Mouse (Mus musculus): Measurements from ENCODE around the gene Ulk3.
A peak's percentile ranks its signal among the peaks of the same experiment; 100 is the strongest.

Ulk3 gene

DNA sequence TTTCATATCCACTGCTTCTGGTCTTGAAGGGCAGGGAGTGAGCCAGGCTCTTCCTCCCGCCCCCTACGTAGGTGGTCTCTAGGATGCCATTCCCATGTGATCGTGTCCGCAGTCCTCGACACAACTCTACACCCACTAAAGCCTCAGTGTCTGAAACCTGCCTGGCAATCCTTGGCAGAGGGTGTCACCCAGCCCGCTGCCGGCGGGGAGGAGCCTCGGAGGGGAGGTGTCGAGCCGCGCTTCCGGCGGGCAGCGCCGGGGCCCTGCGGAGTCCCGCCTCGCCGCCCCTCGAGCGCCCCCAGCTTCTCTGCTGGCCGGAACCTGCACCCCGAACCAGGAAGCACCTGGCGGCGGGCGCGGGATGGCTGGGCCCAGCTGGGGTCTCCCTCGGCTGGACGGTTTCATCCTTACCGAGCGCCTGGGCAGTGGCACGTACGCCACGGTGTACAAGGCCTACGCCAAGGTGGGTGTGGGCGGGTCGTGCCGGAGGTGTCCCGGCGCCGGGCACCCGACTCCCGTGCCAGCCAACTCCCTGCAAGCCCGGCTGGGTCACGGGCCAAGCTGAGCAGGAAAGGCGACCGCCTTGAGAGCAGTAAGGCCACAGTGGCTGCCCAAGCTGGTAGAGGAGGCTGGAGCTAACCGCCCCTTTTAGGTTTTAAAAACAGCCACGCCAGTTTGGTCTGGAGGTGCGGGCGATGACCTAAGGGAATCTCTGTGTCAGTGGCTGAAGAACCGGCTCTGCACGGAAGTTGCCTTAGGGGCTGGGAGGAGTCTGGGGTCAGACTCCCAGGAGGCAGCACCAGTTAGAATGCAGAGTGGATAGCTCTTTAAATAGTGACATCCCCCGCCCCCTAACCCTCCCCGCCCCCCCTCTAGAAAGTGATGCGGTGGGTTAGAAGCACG is at the start of gene Ulk3:
Gene Ulk3, plus strand, starts transcription at position 229 of the 903 bp plus-strand sequence.
- DNase-seq (ENCODE audit: low spot score), result peak; percentile 85

DNA sequence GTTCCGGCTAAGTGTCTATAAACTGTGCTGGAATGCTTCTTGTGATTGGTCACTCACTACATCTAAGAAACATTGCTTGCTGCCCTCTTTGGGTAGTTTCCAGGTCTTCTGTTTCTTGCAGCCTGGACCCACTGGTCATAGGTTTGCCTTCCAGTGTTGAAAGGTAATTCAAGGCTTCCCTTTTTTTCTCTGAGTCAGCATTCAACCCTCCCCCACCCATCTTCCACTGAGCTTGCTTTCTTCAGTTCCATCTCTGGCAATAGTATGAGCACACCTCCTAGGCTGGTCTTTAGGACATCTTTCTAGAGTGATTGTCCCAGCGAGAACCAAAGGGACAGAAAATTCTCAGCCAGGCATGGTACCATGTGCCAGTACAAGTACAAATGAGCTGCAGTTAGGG is 49.7 kb upstream of the Ulk3 start:
- no peak for DNase-seq (ENCODE audit: low spot score)

DNA sequence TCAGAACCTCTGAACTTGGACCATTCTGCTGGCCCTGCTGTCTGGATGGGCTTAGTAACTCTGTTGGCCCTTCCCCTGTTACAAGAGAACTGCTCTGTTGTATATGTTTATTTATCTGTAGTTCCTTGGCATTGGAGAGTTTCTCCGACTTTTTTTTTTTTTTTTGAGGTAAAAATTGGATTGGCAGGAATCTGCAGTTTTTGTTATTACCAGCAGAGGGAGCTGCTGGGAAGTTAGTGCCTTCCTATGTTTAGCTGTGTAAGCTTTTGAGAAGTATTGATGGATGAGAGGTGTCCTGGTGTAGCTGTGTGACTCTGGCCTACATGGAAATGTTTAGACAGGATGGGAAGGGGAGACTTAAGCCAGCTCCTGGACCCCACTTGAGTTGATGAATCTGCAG is 47.9 kb upstream of the Ulk3 start:
- DNase-seq (ENCODE audit: low spot score), result no peak

DNA sequence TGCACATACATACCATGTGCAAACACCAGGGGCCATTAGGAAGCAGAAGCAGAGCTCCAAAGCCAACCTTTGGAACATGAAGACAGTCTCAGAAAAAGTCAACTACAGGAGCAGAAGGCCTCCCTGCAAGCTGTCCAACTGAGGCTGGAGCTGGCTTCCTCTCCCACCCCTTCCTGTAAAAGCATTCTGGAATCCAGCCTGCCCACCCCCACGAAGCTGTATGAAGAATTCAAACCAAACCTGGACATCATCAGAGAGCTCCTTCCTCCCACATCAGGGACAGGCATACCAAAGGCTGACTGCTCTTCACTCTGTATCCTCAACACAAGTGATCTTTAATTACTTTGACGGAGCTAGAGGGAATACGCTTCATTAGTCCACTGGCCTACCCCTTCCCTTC is 45.3 kb upstream of the Ulk3 start:
- DNase-seq (ENCODE audit: low spot score), result no peak

DNA sequence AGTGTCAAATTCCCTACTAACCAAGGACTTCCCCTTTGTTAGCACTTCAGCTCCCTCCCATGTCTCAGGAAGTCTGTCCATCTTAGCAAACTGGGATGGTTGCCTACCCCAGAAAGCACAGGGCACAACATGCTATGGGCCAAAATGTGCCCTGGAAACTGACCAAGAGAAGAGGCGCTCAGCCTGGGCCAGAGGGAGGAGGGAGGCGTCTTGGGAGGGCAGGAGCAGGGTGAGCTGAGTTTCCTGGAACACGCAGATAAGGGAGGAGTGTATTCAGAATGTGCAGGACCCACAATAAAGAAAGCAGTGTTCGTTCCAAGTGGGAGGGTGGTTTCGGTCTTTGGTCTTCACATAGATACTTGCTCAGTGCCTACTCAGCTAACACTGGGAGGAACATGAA is 42.0 kb upstream of the Ulk3 start:
- DNase-seq (ENCODE audit: low spot score), result no peak

DNA sequence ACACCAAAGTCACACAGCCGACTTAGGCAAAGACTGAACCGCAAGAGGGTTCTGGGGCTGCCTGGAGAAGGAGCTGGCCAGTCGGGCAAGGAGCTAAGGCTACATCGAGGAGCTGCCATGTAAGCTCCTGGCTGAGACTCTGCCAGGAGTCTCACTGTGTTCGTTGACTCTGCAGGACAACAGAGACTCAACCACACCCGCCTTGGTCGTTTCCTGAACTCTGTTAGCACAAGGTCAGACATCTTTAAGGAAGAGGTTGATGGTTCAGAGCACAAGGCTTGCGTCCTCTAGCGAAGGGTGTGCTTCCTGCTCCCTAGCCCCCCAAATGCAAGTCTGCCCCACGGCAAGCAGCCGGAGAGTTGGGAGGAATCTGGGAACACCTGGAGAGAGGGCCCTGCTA is 41.4 kb upstream of the Ulk3 start:
- no peak for DNase-seq (ENCODE audit: low spot score)

DNA sequence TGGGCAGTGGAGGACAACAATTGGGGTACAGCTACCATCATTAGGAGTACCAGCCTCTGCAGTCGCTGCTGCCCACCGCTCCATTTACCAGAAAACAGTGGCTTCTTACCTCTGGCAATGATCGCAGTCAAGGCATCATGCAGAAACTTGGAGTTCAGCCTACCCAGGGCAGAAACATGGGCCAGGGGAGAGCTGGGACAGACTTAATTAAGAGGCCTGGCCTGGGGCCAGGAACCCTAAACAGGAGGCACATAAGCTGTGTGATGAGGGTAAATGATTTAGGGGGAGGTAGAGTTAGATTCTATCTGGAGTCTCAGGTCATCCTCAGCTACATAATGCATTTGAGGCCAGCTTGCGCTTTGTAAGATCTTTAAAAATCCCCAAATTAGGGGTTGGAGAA is 40.1 kb upstream of the Ulk3 start:
- DNase-seq (ENCODE audit: low spot score), result no peak

DNA sequence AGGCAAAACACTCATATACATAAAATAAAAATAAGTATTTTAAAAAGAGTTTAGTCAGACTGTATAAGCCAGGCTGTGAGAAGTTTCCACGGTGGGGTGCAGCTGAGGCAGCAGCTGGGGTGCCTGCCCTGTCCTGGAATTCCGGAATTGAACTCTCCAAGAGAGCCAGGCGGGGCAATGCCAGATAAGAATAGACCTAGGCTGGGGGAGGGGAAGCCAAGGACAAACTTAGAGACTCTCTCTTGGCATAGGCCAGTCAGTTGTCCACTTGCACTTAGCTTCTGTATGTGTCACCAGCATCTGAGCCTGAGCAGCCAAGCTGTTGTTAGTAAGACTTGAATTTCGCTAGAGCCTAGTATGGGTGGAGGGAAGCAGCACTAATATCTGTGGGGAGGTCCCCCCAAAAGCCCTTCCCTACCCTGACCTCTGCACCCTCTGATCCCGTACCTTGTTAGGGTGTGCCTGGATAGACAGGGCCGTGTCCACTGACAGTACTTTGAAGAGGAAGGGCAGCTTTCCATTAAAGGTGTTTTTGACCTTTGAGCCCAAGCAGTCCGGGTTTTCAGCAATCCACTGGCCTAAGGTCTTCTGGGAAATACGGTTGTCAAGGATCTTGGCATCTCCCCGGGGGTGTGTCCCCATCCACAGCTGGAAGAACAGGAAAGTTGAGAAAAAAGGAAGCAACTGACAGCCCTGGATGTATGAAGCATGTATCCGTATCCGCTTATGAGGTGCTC is 39.0 kb upstream of the Ulk3 start:
- peak; percentile 73 for DNase-seq (ENCODE audit: low spot score)

DNA sequence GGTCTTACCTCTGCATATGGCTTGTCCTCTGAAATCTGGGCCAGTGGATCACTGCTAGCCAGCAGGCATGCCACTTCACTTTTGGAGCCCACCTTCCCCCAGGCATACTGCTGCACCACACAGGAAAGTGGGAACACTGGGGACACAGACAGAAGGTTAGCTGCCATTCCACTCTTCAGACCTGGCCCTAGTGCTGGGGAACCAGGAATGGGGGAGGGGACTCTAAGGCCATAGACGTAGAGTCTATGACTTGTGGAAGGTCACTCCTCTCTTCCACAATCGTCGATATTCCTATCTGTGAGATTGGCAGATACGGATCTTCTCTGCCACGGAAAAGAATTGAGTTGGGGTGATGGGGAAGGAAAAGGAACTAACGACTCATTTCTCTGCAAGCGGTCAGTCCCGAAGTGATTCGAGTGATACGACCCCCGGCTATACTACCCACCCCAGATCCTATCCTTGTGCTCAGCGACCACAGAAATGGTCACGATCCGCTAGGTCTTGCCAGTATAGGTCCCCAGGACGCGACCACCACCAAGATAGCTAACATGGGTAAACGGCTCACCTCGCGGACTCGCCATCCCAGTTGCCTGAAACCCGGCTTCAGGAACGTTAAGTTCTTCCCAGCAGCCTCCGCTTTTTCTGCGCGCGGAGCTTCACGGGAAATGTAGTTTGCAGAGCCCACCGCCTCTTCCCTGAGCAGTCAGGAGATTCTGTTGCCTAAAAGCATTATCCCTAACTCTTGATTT is 36.9 kb upstream of the Ulk3 start, which contains the start of gene Mpi:
Gene Mpi, minus strand, starts transcription at position 625 of the 749 bp plus-strand sequence.
- peak; percentile 74 for DNase-seq (ENCODE audit: low spot score)

DNA sequence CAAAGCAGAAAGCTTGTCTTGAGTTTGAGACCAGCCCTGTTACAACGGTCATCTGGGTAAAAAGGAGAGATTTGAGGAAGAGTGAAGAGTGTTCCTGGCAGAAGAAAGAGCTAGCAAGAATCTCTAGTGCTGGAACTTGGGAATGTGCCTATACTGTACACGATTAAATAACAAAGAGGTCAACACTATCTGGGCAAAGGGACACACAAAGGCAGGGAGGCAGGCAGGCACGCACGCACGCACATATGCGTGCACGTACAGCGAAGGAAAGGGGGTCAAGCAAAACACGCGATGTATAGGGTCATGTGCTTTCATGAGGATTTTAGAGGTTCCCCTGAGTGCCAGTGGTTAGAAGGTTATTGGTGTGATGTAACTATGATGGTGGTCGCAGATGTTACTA is 36.1 kb upstream of the Ulk3 start:
- no peak for DNase-seq (ENCODE audit: low spot score)

DNA sequence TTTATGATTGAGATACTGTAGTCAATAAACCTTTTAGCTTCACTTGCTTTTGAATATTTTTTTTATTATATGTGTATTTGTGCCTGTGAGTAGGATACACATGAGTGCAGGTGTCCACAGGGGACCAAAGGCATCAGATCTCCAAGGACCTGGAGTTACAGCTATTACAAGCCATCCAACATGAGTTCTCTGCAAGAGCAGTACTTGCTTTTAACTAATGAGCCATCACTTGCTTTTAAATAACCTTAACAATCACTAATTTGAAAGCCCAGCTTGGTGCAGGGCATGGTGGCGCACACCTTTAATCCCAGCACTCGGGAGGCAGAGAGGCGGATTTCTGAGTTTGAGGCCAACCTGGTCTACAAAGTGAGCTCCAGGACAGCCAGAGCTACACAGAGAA is 34.5 kb upstream of the Ulk3 start:
- no peak for DNase-seq (ENCODE audit: low spot score)

DNA sequence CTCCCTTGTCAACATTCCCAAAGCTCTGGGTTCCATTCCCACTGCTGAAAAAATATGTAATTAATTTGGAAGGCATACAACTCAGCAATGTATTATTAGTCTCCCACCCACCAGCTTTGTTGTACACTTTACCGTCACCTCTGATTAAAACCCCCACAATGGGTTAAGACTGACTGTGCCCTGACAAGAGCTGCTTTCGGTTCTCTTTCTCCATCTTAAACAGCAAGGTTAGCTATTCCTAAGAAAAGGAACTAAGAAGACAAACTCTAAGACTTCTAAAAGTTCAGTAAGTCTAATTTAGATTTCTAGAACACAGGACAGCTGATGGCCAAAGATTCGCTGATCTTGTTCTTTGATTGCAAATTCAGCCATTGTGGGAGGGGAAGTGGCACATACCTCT is 32.0 kb upstream of the Ulk3 start:
- no peak for DNase-seq (ENCODE audit: low spot score)

DNA sequence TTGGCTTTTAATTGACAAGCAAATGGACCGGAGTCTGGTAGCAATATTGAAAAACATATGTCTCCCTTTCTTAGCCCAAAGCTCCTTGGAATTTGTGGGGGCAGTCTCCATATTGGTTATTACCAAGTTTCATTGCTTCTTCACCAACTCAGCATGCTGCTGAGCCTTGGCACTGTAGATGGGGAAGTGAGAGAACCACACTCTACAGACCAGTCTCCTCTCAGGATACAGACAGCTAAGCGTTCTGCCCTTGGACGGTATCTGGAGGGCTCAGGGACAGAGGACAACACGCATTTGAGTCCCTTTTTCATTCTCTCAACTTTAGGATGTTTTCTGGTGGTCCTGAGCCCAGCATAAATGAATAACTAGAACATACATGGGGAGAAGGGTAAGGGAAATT is 30.6 kb upstream of the Ulk3 start:
- DNase-seq (ENCODE audit: low spot score), result no peak

DNA sequence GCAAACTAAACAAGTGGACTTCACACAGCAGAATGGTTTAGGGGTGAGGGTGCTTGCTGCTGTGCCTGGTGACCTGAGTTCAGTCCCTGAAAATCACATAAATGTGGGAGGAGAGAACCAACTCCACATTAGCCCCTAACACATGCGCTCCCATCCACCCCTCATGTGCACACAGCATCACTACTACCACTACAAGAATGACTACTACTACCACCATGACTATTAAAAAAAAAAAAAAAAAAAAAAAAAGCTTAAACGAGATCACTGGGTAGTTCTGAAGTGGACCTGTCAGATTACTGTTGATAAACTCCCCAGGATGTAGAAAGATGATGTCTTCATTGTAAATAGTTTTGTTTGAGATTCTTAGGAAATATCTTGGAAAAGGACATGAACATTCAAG is 29.7 kb upstream of the Ulk3 start:
- no peak for DNase-seq (ENCODE audit: low spot score)

DNA sequence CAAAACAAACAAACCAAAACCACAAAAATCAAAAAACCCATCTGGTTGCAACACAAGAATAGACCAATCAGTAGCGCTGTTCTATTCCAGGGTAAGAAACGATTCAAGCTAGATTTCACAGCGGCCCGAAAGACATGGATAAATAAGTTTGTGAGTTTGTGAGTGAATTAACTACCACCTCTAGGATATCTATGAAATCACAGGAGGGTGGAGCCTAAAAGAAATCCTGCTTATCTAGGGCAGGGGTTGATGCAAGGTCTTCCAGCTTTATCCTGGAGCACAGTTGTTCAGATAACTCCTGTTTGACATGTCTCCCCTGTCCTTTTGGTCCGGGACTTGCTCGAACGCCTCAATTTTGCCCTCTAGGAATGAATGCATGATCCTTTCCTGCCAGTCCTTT is 29.0 kb upstream of the Ulk3 start:
- DNase-seq (ENCODE audit: low spot score), result no peak

DNA sequence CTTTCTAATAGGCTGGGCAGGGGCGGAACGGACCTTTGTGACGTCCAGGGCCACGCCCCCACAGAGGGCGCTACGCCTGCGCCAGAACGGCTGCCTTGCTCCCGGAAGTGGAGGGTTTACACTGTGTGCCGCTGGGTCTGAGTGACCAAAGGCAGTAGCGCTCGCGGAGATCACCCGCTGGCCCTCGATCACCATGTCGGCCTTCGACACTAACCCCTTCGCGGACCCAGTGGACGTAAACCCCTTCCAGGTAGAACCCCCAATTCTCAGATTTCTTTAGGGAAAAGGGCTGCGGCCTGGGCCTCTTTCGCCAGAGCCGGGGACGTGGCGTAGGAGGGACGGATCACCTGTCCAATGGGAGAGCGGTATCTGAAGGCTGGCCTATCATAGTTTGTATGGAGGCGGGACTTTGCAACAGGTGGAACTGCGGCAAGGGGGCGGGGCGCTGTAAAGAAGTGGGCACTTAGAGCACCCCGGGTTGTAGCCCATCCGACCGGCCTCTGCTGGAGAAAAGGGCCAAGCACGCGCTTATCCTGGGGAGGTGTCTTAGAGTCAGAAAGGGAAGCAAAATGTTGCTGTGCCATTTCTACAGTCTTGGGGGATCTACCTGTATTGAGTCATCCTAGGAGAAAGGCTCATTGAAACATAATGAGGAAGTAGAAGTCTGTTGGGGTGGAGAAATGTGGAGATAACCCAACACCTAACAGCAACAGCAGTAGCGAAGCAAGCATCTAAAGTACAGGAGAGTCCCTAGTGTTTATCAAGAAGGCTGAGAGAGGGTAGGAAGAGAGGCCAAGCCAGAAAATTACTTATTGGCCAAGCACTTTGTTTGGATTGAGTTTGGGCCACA is 28.2 kb upstream of the Ulk3 start, which contains the start of gene Scamp2:
Gene Scamp2, plus strand, starts transcription at position 83 of the 850 bp plus-strand sequence.
- peak; percentile 96 for DNase-seq (ENCODE audit: low spot score)

DNA sequence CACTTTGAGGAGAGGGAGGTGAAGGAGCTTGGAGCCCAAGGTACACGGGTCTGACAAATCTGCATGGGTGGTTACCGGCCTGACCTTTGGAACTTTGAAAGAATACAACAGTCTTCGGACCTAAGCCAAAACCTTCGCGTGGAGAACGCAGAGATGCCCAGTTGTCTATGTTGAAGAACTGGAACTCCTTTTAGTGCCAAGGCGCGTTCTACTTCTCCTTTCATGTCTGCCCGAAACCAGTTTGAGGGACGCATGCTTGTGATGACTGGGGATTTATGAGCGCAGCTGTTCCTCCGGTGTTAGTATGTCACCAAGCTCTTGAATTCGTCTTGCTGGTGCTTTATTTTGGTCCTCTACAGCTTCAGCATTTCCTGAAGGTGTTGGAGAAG is 27.5 kb upstream of the Ulk3 start:
- no peak for DNase-seq (ENCODE audit: low spot score)

DNA sequence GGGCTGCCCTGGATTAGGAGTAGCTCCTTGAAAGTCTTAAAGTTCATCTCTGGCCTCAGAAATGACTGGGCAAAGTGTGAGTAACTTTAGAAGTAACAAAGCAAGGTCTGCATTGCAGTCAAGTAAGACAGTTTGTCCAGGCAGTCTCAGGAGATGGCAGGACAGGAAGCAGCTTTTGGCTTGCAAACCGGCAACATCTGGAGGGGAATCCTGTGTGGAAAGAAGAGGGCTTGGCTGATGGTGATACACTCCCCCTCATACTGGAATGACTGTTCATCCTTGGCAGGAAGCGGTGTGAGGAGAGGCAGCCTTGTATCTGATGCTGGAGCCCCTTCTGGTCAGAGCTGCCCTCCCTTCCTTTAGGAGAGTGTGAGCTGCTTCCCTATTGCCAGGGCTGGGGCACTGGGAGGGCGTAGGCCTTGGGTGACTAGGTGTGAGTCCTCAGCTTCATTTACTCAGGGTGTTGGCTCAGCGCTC is 26.3 kb upstream of the Ulk3 start:
- DNase-seq (ENCODE audit: low spot score), result no peak

DNA sequence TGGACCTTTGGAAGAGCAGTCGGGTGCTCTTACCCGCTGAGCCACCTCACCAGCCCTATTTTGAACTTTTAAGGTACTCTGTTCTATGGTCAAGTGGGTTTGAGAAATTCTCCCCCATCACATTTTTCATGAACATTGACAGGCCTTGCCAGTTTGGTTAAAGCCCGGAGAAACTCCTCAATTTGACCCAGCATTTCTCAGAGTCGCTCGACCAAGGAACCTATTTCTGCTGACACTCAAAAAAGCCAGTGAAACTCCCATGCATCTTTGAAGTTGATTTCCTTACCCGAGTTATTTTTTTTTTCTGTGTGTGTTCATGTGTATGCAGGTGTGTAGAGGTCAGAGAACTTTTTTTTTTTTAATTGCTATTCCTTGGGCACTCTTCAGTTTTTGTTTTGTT is 24.6 kb upstream of the Ulk3 start:
- DNase-seq (ENCODE audit: low spot score), result no peak

DNA sequence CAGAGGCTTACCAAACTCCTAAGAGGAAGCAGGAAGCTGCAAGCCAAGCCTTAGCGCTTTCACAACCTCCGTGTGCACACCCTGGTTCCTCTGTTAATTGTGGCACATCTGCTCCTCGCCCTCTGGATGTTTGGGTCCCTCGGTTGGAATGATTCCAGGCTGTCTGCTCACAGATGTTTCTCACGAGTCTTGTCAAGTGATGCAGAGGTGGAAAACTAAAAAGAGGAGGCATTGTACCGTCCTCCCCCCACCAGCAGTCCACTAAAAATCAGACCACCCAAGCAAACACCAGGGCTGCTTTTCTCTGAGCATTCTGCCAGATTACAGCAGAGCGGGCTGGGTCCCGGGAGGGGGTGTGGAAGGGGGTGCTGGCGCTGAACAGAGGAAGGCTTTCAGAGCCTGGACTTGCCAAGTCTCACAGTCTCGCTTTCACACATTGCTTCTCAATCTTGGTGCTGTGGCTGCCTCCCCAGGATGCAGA is 23.5 kb upstream of the Ulk3 start:
- DNase-seq (ENCODE audit: low spot score), result no peak

DNA sequence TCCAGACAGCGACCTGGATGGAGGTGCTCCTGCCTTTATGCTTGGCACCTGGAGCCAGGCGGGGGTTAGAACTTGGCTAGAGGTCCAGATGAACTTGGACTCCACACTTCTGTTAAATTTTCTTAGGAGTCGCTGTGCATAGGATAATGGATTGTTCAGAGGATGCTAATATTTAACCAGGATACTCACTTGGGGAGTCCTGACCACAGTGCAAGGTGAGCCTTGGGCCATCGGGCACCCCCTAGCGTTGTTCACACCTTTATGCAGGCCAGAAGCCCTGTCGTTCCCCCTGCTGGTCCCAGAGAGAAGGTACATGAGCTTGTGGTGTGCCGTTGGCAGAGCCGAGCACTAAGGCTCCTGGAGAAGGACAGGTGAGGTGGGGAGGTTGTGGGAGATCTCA is 22.4 kb upstream of the Ulk3 start:
- DNase-seq (ENCODE audit: low spot score), result no peak

Measured in yolk sac, embryonic 10.5 days (tissue).